Mouse (Mus musculus): Measurements from ENCODE around the gene Mapk8. TPM values are rescaled to one million over a fixed set of nuclear protein-coding genes. Genes with fewer than 3 reads are reported as not detected.

Mapk8 gene
- total RNA-seq, 2 experiments from 2014 or later = 176 to 186 TPM

- DNase-seq (ENCODE audit: extremely low spot score in 1 of 2, low spot score in 2 of 2) = no peak
- intact Hi-C loops (cut with DNase I) = no loop called here
Observed at GRCm38 (mm10) chr14:33402331-33402730, 44.6 kb downstream of the Mapk8 start.

DNA sequence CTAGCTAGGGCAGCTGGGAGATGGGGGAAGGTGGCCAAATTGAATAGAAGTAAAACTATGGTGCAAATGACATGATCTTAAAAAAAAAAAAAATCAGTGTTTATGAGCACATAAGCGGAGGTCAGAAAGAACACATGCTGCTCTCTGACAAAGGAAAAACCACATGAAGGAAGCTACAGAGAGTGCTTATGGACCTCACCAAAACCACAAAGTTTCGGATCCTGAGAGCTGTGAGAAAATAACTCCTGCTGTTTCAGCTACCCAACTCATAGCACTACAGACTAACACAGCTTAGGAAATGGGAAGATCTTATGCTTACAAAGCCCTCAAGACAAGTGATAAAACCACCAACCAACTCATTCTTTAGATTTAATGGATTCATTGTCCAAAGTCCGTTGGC is 46.9 kb downstream of the Mapk8 start:
- no peak for DNase-seq (ENCODE audit: extremely low spot score in 1 of 2, low spot score in 2 of 2)
- intact Hi-C loops (cut with DNase I) = no loop called here

GRCm38 (mm10) chr14:33398065-33398860 is 48.7 kb downstream of the Mapk8 start:
- intact Hi-C loops (cut with DNase I) = no loop called here

GRCm38 (mm10) chr14:33380830-33381457 is 66.0 kb downstream of the Mapk8 start:
- no peak for DNase-seq (ENCODE audit: extremely low spot score in 1 of 2, low spot score in 2 of 2)
- intact Hi-C loops (cut with DNase I) = no loop called here

More at GRCm38 (mm10) chr14:33398065-33398860, 48.7 kb downstream of the Mapk8 start:
- no peak for DNase-seq (ENCODE audit: extremely low spot score in 1 of 2, low spot score in 2 of 2)

- intact Hi-C loops (cut with DNase I) = no loop called here
- no peak for DNase-seq (ENCODE audit: extremely low spot score in 1 of 2, low spot score in 2 of 2)
Observed at GRCm38 (mm10) chr14:33378723-33379122, 68.2 kb downstream of the Mapk8 start.

DNA sequence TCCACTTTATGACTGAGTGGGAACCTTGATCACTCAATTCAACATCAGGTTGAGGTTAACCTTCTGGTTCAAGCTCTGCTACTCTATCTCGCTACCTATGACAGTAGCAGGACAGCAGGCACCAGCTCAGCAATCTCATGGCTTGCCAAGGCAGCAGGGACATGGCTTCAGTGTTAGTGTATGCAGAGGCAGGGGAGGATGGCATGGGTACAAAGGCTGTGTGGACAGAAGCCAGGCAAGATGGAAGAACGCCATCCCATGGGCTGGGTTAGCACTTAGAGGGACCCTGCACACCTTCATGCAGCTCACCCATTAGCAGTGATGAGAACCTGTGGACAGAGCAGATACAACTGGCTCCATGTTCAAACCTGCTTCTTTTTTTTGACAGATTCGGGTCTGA is 69.7 kb downstream of the Mapk8 start:
- intact Hi-C loops (cut with DNase I) = no loop called here
- no peak for DNase-seq (ENCODE audit: extremely low spot score in 1 of 2, low spot score in 2 of 2)

GRCm38 (mm10) chr14:33374089-33374488 is 72.9 kb downstream of the Mapk8 start:
- intact Hi-C loops (cut with DNase I) = loop anchor here (5.0 kb wide), 1 partner anchor 162 kb away; the partner anchor contains the start of gene Arhgap22

GRCm38 (mm10) chr14:33373271-33373670 is 73.7 kb downstream of the Mapk8 start:
- DNase-seq (ENCODE audit: extremely low spot score in 1 of 2, low spot score in 2 of 2) = no peak
- intact Hi-C loops (cut with DNase I) = loop anchor here (5.0 kb wide), 1 partner anchor 161 kb away; the partner anchor contains the start of gene Arhgap22

More at GRCm38 (mm10) chr14:33374089-33374488, 72.9 kb downstream of the Mapk8 start:
- DNase-seq (ENCODE audit: extremely low spot score in 1 of 2, low spot score in 2 of 2) = no peak

- peak; percentile 80 to 81 for DNase-seq (ENCODE audit: extremely low spot score in 1 of 2, low spot score in 2 of 2)
- intact Hi-C loops (cut with DNase I) = loop anchor here (2.0 to 5.0 kb wide), 2 partner anchors 58 to 159 kb away; partner anchors contain the start of gene Arhgap22
Observed at GRCm38 (mm10) chr14:33371248-33371647, 75.7 kb downstream of the Mapk8 start.

GRCm38 (mm10) chr14:33370056-33370455 is 76.9 kb downstream of the Mapk8 start:
- no peak for DNase-seq (ENCODE audit: extremely low spot score in 1 of 2, low spot score in 2 of 2)
- intact Hi-C loops (cut with DNase I) = loop anchor here (2.0 to 5.0 kb wide), 2 partner anchors 57 to 158 kb away; partner anchors contain the start of gene Arhgap22

- intact Hi-C loops (cut with DNase I) = no loop called here
- peak in 1 of 2 experiments; percentile 22 for DNase-seq (ENCODE audit: extremely low spot score in 1 of 2, low spot score in 2 of 2)
Observed at GRCm38 (mm10) chr14:33369375-33369774, 77.6 kb downstream of the Mapk8 start.

DNA sequence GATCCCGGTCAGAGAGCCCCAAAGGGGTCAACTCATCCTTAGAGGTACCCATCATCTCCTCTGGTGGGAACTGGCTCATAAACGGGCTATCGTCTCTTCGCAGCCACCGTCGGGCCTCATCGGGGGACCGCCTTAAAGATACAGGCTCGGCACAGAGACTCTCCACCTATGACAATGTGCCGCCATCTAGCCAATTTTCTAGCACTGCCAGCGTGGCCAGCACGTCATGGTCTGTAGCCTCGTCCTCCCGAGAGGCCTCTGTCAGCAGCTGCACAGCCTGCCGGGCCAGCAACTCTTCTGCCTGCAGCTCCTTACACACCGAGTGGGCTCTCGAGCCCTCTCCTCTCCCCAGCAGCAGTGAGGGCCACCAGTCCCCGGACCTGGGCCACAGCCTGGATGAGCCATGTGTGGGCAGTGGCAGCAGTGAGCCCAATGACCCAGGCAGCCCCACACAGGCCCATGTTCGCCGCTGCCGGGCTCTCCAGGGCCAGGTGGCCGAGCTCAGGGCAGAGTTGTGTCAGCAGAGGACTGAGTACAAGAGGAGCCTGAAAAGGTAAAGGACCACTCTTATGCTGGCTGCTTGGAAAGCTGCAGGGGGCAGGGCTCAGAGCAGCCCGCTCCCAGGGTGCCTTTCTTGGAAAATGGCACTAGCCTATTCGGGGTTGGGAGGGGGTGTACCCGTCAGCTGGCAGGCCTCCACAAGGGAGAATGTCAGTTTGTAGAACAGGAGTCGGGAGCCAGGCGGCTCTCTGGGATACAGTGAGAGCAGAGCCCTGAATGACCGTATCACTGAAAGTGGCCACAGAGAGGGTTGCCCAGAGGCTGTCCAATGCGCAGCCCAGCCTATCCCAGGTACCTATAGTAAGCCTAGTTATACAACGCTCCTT is 79.8 kb downstream of the Mapk8 start:
- intact Hi-C loops (cut with DNase I) = no loop called here
- DNase-seq (ENCODE audit: extremely low spot score in 1 of 2, low spot score in 2 of 2) = peak in 1 of 2 experiments; percentile 41

GRCm38 (mm10) chr14:33364061-33364460 is 82.9 kb downstream of the Mapk8 start:
- peak in 1 of 2 experiments; percentile 5 for DNase-seq (ENCODE audit: extremely low spot score in 1 of 2, low spot score in 2 of 2)
- intact Hi-C loops (cut with DNase I) = no loop called here

DNA sequence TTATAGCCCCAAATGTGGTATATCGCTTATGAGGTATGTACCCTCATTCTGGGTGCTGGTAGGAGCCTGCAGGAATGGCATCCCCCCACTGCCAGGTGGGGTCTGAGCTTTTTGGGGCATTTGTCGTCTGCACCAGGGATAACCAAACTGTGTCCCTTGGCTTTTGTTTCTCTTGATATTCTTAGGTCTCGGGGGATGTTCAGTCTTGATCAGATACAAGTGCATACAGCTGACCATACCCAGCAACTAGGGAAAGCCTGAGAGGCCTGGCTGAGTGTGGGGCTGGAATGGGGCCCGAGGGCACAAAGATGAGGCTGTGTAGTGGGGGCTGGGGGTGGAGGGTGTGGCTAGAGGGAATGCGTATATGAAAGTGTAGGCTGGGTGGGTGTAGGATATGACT is 83.3 kb downstream of the Mapk8 start:
- intact Hi-C loops (cut with DNase I) = no loop called here
- DNase-seq (ENCODE audit: extremely low spot score in 1 of 2, low spot score in 2 of 2) = peak in 1 of 2 experiments; percentile 12

- intact Hi-C loops (cut with DNase I) = no loop called here
- peak in 1 of 2 experiments; percentile 22 for DNase-seq (ENCODE audit: extremely low spot score in 1 of 2, low spot score in 2 of 2)
Observed at GRCm38 (mm10) chr14:33362807-33363206, 84.2 kb downstream of the Mapk8 start.

DNA sequence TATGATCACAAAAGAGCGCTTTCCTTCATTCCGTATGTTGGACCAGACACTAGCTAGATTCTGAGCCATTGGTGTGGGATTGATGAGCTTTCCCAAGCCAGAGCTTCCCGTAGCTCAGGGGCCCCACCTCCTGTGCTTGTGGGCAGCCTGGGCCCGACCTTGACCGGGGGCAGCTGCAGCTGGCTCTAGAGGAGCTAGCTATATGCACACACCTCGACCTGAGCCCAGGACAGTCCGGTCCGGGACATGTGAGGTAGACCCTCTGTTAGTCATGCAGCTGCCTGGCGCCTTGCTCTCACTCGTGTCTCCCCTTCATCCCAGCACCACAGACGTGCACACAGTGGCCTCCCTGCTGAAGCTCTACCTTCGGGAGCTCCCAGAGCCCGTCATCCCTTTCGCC is 84.8 kb downstream of the Mapk8 start:
- peak in 1 of 2 experiments; percentile 18 for DNase-seq (ENCODE audit: extremely low spot score in 1 of 2, low spot score in 2 of 2)
- intact Hi-C loops (cut with DNase I) = no loop called here

DNA sequence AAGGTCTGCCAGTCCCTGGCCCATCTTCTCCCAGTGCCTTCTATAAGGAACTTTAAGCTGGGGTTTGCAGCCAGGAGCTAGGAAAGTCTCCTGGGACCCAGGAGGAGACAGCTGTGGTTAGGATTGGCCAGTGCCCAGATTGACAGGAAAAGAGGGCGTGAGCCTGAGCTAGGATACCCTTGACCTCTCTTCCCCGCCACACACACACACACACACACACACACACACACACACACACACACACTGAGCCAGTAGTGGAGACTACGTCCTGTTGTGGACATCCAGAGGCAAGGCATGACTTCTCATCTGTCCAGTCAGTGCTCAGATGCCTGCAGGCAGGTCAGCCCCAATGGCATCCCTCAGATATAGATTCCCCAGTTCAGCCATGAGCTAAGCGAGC is 85.4 kb downstream of the Mapk8 start:
- intact Hi-C loops (cut with DNase I) = no loop called here

GRCm38 (mm10) chr14:33358891-33359290 is 88.1 kb downstream of the Mapk8 start:
- DNase-seq (ENCODE audit: extremely low spot score in 1 of 2, low spot score in 2 of 2) = no peak
- intact Hi-C loops (cut with DNase I) = no loop called here

More for the DNA sequence above, 85.4 kb downstream of the Mapk8 start:
- DNase-seq (ENCODE audit: extremely low spot score in 1 of 2, low spot score in 2 of 2) = no peak

Data from left cerebral cortex, postnatal 10 days (tissue).